Mouse (Mus musculus) lung, adult 18-20 months (tissue): ENCODE data around the gene Ndel1.
"Not testable (repeated sequence)": the region's sequence is repeated elsewhere in the genome, so short reads cannot be mapped to it uniquely, and the experiment has no call there.

ENCODE experiments used
- DNase-seq, 2 experiments: peaks; one replicate each; pipeline ENCODE4 v3.0.0; 2022; ENCODE audit warnings: mixed read lengths in 2 of 2

The Ndel1 gene

GRCm38 (mm10) chr11:68850862-68851261, 20.8 kb downstream of the Ndel1 start:
- DNase-seq = no peak

DNA sequence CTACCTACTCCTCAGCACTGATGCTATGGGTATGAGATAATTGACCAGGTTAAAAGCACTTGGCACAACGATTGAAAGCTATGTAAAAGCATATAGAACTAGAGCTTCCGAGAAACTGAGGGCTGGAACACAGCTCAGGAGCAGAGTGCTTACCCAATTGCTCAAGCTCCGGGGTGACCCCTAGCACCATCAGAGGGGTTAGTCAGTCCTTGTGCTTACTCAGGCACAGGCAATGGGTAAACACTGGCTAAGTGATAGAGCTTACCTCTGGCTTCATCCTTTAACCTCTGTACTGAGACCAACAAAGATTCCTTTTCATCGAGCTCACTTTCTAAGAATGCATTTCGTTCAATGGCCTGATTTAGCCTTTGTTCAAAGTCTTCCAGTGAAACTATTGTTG, 32.1 kb downstream of the Ndel1 start:
- no peak for DNase-seq

DNA sequence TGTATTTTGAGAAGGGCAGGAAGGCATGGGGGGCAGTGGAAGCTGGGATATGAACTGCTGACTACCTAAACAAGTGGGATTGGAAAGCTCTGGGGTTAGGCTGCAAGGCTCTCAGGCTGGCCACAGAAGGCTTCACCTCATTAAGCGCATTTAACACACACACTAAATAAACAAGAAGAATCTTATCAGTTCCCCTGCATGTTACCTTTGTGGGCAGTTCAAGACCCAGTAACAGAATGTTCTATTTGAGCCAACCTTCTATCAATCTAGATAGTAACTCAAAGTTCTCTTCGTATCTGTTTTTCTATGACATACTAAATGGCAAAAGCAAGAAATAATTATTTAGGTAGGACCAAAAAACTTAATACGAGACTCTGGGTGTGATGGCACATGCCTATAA, 36.6 kb downstream of the Ndel1 start:
- DNase-seq = no peak

GRCm38 (mm10) chr11:68833593-68833992, 38.1 kb downstream of the Ndel1 start:
- no peak for DNase-seq

- no peak for DNase-seq
These were observed 38.9 kb downstream of the Ndel1 start for GRCm38 (mm10) chr11:68832793-68833192.

GRCm38 (mm10) chr11:68831580-68831979, 40.1 kb downstream of the Ndel1 start:
- DNase-seq = not testable (repeated sequence)

GRCm38 (mm10) chr11:68826735-68827134, 44.9 kb downstream of the Ndel1 start:
- no peak for DNase-seq

GRCm38 (mm10) chr11:68822326-68822725, 49.3 kb downstream of the Ndel1 start:
- DNase-seq = no peak

DNA sequence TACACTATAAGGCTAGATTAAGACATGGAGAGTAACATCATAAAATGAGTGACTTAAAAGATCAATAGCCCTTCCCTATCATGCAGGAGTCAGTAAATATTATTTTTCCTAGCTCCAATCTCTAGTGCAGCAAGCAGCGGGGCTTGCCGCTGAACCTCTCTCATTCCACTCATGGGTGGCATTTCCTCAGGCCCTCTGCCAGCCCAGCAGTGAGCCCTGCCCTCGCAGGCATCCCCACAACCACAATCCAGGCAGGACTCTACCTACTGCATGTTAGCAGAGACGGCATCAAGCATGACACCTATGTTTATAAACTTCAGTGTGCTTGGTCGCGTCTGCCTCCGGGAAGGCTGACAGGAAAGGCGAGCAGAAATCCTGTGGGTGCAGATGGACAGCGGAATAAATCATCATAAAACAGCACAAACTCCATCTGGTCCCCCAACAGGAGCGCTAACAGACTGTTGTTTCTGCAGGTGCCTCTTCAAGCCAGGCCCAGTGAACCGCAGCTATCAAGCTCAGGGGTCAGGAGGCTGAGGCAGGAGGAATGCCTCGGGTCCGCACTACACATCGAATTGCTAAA, 52.3 kb downstream of the Ndel1 start:
- DNase-seq = no peak

DNA sequence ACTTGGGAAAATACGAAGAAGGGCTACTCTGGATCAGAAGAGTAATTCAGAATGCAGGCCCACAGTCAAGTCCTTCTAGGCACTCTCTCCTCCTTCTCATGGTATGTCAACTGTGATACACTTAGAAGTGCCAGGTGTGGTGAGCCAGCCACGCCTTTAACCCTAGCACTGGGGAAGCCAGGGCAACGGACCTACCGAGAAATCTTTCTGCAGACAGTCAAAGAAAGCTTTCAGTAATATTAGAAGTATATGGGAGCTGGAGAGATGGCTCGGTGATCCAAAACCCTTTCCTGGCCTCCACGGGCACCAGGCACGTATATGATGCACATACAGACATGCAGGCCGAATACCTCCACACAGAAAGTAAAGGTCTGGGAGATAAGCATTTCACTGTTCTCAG, 53.2 kb downstream of the Ndel1 start:
- DNase-seq = no peak

- no peak for DNase-seq
These were observed 59.6 kb downstream of the Ndel1 start for GRCm38 (mm10) chr11:68811881-68812577.

DNA sequence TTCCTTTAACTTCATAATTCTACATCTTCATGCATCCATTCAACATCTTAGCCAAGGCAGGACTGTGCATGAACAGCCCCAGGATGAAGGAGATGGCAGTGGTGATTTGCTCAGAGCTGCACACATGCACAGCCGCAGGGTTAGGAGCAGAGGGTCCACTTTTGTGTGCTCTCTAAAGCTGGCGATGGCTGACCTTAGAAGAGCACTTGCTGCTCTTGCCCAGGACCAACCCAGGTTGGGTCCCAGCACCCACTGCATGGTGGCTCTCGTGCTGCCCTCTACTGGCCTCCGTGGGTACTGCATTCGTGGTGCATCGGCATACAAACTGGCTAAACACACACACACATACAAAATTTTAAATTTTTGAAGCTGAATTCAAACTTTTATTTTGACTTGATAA, 63.9 kb downstream of the Ndel1 start:
- DNase-seq = peak; percentile 40 to 56

GRCm38 (mm10) chr11:68805148-68805547, 66.5 kb downstream of the Ndel1 start:
- DNase-seq = no peak

GRCm38 (mm10) chr11:68798258-68798657, 73.4 kb downstream of the Ndel1 start:
- DNase-seq = no peak

DNA sequence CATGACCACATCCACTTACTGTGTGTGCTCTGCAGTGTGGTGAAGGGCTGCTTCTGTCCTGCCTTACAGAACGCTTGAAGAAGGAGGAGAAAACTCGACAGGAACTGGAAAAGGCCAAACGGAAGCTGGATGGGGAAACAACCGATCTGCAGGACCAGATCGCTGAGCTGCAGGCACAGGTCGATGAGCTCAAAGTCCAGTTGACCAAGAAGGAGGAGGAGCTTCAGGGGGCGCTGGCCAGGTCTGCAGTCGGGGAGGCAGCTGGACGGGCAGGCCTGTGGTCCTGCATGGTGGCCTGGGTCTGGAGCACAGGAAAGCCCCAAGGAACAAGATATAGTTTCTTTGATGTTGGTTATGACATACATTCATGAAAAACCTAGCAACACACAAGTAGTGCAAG, 79.9 kb downstream of the Ndel1 start:
- DNase-seq = no peak

DNA sequence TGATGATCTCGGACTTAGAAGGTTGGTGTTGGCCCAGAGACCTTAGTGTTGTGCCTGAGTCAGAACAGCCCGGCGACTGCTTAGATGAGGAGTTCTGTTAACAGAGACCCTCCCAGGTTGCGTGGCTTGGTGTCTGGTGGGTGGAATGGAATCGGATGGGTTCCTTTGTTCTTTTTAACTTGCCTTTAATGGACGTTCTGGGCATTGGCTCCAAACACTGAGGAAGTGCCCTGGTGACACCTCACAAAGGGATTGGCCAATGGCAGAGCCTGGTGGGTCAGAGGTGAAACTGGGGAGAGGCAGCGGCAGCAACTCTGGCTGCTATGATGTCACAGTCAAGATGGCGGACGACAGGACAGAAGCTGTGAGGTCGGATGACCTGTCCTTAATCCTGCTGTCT, 80.9 kb downstream of the Ndel1 start:
- DNase-seq = no peak

GRCm38 (mm10) chr11:68787222-68787621, 84.4 kb downstream of the Ndel1 start:
- DNase-seq = no peak

DNA sequence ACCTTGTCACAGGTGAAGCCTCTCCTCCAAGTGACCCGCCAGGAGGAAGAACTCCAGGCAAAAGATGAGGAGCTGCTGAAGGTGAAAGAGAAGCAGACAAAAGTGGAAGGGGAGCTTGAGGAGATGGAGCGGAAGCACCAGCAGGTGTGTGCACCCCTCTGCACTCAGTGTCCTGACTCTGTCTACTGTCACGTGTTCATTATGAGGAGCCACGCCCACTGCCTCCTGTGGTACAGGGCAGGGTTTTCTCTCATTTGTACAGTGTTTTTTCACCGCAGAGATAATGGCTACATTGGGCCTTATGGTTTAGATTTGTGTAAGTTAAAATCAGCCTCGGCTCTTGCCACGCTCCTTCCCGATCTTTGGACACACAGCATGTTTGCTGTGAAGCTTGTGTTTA, 85.8 kb downstream of the Ndel1 start:
- DNase-seq = no peak

DNA sequence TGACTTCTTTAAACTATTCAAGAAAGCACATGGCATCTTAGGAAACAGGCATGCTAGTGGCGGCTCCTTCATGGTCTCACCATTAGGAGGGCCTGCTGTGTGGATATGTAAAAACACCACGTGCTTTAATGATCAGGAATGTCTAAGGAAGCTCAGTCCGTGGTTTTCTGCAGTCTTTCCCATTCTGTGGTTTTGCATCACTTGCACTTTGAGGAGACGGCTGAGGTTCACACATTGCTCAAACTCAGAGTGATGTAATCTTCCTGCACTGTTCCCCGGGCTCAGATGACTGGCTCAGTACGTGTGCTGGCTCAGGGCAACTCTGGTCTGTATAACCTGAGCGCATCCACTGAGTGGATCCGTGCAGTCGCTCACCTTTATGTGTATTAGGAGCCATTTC, 89.3 kb downstream of the Ndel1 start:
- peak in 1 of 2 experiments; percentile 8 for DNase-seq

DNA sequence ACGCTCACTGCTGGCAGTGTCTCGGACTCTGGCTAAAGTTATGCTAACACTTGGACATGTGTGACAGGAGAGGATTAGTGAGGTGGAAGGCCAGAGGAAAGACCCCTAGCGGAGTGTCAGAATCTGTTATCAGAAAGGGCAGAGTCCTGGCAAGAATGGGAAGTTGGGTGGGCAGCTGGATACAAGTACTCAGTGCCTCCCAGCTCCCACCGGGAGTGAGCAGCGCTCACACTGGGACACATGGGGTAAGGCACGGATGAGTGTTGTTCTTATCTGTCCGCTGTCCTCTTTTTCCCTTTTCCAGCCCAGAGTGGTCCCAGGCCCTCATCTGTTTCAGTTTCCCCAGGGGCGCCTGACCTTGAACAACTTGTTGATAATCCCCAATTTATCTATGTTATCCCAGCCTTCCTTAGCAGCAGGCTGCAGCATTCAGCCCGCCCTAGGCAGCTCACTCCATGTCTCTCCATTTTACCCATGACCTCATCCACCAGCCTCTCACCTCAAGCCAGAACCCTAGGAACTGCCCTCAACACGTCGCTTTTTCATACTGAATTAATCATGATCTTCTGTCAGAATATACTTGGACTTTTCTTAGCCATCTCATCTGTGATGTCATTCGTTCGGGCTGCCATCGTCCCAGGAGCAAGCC, 91.1 kb downstream of the Ndel1 start:
- no peak for DNase-seq

- DNase-seq = no peak
These were observed 91.8 kb downstream of the Ndel1 start for GRCm38 (mm10) chr11:68779735-68780465.

- DNase-seq = no peak
These were observed 92.8 kb downstream of the Ndel1 start for GRCm38 (mm10) chr11:68778855-68779254.

- DNase-seq = no peak
These were observed 93.7 kb downstream of the Ndel1 start for GRCm38 (mm10) chr11:68777933-68778332.
